Mouse (Mus musculus) lung, adult 18-20 months (tissue): ENCODE measurements at regions not wholly inside any gene's neighbourhood (a gene's known extent, or its start where the extent isn't known, plus 50 kb on each side); places are given as distances from the start of the nearest gene placed in this dataset.
"Not testable (repeated sequence)": the region's sequence is repeated elsewhere in the genome, so short reads cannot be mapped to it uniquely, and the experiment has no call there.

Experiments
- DNase-seq, 2 experiments: peaks; one replicate each; pipeline ENCODE4 v3.0.0; 2022; ENCODE audit warnings: mixed read lengths in 2 of 2

DNA sequence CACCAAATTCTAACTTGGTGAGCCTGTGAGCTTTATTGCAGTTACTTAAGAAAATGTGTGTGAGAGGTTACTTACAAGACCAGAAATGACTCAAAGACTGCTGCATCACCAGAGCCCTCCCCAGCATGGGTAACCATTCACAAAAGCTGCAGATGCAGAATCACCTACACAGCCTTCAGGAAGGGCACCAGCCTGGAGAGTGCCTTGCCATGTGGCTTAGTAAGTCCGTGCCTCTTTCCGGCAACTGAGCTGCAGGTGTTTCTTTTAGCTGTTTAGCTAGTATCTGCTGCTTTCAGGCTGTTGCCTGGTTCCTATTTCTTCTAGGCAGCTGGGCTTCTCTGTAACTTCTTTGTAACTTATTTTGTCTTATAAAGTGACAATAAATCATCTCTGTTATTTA, 213.2 kb upstream of the Stxbp6 start:
- DNase-seq, result no peak

DNA sequence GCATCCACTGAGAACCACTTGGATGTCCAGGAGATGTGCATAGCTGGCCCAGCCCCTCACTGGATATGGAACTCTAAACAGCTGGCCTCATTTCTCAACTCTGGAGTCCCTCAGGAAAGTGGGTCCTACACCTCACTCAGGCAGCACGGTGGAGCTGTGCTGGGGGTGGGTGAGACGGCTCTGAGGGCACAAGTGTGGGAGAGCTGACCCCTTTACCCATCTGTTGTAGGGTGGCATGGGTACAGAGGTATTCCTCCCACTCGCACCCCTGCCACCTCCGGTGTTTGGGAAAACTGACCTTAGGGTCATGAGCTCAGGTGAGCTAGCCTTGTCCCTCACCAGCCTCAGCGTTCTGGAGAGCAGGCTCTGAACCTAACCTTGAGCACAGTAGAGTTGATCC, 181.8 kb upstream of the Stxbp6 start:
- no peak for DNase-seq

DNA sequence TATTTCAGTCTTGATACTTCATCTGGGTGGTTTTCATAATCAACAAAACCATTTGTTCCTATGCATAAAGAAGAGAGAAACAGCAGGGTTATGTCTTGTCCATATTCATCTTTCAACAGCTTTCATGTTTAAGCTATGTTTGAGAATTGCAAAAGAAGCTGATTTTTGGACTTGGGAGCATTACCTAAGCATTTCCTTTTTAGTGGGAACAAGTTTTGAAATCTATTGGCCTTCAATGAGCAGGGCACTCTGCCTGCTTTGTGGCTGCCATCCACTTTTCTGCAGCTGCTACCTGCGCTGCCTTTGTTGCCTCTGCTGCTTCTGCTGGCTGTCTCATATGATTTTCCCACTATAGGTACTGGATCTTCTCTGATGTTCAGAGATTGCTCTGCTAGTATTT, 136.6 kb upstream of the Stxbp6 start:
- DNase-seq, result no peak

DNA sequence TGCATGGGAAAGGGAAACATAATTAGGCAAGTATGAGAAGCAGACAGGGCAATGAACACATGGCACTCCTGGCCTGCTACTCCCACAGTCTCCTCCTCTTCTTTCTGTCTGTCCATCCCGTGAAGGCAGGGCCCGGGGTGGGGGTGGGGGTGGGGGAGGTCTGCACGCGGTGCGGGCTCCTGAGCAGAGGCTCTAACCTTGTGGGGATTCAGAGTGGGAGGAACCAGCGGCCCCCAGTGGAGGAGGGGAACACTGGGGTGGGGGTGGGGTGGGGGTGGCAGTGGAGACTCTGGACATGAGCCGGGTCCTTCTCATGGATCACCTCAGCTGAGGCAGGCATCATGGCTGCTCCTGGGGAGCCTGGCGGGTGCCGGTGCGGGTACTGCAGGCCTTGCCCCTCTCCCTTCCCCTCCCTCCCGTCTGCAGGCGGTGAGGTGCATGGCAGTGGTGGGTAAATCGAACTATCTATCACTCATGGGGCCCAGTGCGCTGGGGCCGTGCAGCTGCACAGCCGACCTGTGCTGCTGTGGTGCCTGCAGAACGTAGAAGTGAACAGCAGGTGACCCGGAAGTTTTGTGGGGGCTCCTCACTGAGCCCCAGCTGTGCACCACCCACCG, 120.9 kb upstream of the Stxbp6 start:
- no peak for DNase-seq

DNA sequence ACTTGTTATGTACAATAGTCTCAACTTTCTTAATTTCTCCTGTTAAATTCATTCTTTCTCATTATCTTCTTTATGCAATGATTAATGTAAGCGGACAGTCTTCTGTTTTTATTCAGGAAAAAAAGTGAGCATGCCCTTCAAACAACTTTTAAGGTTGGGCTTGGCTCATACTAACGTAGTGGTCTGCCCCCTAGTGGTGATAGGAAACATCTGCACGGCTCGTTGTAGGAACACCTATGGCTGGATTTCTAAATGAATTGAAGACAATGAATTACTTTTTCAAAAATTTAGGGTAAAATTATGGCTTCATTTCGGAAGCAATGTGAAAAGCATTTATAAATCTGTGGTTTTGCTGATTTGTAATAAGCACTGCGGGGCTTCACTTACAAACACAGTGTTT, 112.6 kb upstream of the Stxbp6 start:
- DNase-seq, result peak in 1 of 2 experiments; percentile 6

DNA sequence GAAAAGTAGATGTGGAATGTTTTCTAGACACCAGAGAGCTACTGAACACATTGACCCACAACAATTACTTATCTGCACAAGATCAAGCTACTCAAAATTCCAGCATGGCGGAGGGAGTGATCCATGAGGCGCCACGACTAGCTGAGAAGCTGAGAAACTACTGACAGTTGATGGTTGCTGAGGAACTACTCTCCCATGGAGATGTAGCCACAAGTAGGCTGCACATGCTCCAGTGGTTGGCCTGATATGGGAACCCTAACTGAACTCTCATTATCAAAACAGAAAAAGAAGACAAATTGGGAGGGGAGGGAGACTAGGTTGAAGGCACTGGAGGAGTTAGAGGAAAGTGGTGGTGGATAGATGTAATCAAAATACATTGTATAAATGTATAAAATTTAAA, 110.0 kb upstream of the Stxbp6 start:
- no peak for DNase-seq

DNA sequence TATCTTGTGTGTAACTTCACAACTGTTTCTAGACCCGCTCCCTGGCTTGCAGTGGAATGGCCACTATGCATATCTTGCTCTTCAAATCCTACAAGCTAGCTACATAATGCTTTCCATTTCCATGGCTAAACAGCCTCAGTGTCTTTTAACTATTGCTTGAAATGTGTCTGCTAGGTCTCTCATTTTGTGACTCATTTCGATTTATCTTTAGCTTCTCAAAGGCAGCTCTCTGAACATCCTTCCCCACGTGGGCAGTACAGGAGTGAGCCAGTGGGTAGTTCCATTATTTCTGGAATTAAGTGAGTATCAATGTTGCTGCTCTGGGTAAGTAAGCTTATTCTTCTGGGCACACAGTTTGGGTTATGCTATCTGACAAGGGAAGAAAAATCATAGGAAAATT, 102.9 kb upstream of the Stxbp6 start:
- DNase-seq, result no peak

DNA sequence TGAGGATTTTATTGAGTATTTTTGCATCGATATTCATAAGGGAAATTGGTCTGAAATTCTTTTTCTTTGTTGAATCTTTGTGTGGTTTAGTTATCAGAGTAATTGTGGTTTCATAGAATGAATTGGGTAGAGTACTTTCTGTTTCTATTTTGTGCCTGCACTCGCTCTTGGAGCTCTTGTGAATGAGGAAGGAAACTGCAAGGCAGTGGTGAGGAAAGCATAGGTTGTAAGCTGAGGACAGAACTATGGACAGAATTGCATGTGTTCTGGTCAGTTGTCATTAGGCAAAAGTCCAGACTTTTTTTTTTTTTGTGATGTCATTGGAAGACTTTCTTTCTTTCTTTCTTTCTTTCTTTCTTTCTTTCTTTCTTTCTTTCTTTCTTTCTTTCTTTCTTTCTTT, 100.8 kb upstream of the Stxbp6 start:
- not testable (repeated sequence) for DNase-seq

DNA sequence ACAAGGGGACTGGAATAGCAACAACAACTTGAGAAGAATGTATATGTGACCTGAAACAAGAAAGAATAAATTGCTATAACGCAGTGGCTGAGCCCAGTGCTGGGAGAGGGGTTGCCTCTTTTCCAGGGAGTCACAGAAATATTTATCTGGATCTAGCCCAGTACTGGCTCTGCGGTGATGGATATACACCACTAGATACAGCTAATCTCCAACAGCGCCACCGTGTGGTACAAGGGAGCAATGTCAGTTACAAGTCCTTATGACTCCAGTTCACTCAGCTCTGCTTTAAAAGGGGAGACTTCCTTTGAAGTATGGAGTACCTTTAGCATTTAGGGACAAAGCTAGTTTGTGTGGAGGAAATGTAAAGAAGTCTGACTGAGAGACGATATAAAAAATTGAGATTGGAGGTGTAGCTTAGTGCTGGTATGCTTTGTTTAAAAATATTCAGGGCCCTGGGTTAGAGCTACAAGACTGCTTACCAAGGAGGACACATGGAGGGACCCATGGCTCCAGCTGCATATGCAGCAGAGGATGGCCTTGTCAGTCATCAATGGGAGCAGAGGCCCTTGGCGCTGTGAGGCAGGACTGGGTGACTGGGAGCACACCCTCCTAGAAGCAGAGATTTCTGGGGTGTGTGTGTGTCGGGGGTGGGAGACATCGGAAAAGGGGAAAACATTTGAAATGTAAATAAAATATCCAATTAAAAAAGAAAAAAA, 97.6 kb upstream of the Stxbp6 start:
- DNase-seq, result peak; percentile 52 to 63

DNA sequence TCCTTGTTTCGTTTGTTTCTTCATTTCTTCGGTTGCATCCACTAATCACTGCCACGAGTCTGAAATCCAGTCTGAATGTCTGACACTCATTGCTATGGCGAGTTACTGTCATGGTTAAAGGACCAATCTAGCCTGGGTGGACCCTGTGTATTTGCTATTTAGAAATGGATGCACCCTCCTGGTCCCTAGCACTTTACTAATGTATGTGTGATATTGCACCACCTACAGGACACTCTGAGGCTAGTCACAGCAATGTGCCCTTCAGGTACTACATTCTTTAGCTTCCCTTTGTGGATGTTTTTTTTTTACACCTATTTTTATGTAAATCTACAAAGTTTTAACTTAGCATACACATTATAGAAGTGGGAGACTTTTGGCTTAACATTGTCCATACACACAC, 87.5 kb upstream of the Stxbp6 start:
- peak; percentile 6 to 26 for DNase-seq

DNA sequence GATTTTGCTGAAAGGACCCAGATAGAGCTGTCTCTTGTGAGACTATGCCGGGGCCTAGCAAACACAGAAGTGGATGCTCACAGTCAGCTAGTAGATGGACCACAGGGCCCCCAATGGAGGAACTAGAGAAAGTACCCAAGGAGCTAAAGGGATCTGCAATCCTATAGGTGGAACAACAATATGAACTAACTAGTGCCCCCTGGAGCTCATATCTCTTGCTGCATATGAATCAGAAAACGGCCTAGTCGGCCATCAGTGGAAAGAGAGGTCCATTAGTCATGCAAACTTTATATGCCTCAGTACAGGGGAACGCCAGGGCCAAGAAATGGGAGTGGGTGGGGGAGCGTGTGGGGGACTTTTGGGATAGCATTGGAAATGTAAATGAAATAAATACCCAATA, 87.1 kb upstream of the Stxbp6 start:
- peak in 1 of 2 experiments; percentile 1 for DNase-seq

DNA sequence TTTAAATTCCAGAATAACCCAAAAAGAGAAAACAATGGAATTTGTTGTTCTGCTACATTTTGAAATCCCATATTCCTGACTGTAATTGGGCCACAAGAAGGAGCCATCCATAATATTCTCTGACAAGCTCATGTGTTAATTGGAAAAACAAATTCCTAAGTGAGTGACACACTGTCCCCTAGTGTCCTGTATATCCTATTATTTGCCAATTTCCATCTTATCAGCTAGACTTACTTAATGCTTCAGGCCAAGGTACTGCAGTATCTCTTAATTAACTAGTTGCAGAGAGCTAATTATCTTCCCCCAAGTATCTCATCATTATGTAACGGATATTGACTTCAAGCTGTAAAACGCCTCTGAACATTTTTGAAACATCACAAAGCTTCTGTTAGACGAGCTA, 84.5 kb upstream of the Stxbp6 start:
- DNase-seq, result no peak

DNA sequence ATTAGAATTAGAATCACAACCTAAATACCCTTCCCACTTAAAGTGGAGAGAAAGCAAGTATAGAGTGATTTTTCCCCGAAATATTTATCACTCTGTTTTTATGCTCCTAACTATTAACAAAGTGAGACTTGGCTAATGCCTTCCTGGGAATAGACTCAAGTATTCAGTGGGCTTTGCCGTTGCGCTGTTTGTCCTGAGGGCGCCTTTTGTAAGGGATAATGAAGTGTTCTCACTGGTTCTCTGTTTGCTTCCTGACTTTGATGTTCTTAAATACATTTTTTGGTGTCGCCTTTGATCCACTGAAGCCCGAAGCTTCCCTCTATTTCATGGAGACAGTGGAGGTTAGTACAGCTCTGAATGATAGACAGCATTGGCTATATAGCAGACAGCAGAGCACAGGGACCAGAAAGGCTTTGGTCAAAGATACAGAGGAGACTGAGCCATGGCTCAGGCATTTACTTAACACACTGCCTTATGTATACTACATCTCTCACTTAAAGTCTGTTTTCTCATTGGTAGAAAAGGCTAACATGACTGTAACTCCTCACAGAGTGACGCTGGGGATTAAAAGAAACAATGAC, 63.0 kb upstream of the Stxbp6 start:
- DNase-seq, result no peak

DNA sequence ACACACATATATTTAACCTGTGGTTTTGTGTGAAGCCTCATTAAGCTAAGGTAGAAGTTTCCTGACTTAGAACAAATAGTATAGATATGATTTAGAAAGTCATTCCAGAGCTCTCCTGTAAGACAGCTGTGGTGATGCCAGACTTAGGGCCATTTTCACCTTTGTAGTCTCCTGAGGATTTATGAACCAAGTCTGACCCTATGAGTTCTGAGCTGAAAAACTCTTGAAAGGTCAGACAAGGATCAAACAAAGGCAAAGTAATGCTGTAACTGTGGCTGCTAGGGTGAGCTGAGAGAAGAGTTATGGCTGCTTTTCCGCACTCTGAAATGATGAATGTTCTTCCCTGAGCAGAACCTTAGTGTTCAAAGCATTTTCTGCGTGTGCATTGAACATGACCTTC, 58.9 kb upstream of the Stxbp6 start:
- no peak for DNase-seq

DNA sequence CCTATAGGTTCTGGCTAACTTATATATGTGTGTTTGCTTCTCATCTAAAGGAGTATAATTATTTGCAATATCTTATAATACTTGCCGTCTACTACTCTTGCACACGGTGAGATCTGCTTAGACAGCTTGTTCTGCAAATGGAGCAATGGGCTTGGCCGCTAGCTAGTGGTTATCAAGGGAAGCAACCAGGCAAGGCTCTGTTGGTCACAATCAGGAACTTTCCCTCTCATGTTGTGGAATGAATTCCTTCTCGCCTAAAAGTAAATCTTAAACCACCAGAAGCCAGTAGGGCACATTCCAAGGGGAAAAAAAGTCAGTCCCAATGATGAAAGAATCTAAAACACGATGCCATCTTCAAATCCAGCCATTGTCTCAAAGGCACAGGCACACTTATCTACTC, 56.6 kb upstream of the Stxbp6 start:
- DNase-seq, result no peak

DNA sequence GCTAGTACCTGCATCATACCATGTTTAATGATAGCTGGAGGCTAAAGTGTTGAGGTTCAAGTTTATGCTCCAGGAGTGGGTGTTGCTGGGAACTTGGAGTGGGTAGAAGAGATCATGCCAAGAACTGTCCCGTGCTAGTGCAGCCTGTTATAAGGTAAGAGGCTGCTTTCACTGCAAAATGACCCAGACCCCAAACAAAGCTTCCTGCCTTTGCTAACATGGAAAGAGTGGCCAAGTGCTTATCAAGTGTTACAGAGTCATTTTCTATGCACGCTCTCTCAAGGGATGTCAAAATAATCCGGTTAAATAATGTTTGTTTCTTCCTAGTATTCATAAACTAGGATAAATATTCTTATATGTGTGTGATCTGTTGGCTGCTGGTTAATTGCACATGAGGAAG, 51.4 kb upstream of the Stxbp6 start:
- peak; percentile 7 to 36 for DNase-seq
